Mouse (Mus musculus) large intestine, adult 2 months (tissue): ENCODE results near the gene Sf3a2. TPM values are rescaled to one million over a fixed set of nuclear protein-coding genes. Genes with fewer than 3 reads are reported as not detected.

Experiments
- DNase-seq: peaks from one replicate; pipeline ENCODE4 v3.0.0-alpha.2; 2012; ENCODE audit warnings: low read depth, low spot score
- WGBS: fragments of 180-500 bp; shearing (Covaris S2); methylation state at CpG from one replicate; pipeline ENCODE4 v1.1.7; 2018; 5-methylcytosine and 5-hydroxymethylcytosine counted together
- polyA plus RNA-seq: library from polyadenylated mRNA; depleted of rRNA; stranded (reverse); fragments of >200 nt; gene quantifications from 2 replicates; pipeline ENCODE4 v1.2.3, GENCODE M21; 2012; rRNA removed

The Sf3a2 gene
- polyA plus RNA-seq, 1 experiment: 26.8 TPM

- DNase-seq: no peak
- WGBS: 43% methylated on average over 2 of the region's 2 CpGs
Observed at GRCm38 (mm10) chr10:80838346-80838912, 40.4 kb downstream of the Sf3a2 start.

- DNase-seq: no peak
- 52% methylated on average over 6 of the region's 6 CpGs for WGBS
Observed at GRCm38 (mm10) chr10:80839848-80840247, 41.9 kb downstream of the Sf3a2 start.

- DNase-seq: no peak
- WGBS: 82% methylated on average over 2 of the region's 2 CpGs
Observed at GRCm38 (mm10) chr10:80841685-80842084, 43.7 kb downstream of the Sf3a2 start.

- 78% methylated on average over 15 of the region's 15 CpGs for WGBS
- no peak for DNase-seq
Observed at GRCm38 (mm10) chr10:80842334-80842733, 44.3 kb downstream of the Sf3a2 start.

GRCm38 (mm10) chr10:80843087-80843930 lies 45.3 kb downstream of the Sf3a2 start:
- 11% methylated on average over 32 of the region's 32 CpGs for WGBS
- DNase-seq: no peak

- 4% methylated on average over 46 of the region's 51 CpGs for WGBS
- DNase-seq: no peak
Observed at GRCm38 (mm10) chr10:80843931-80844547, 46.0 kb downstream of the Sf3a2 start, which contains the start of gene Lingo3. TSS of gene Lingo3 (minus strand) at chr10:80844039.

- 75% methylated on average over 8 of the region's 8 CpGs for WGBS
- DNase-seq: no peak
Observed at GRCm38 (mm10) chr10:80845055-80845693, 47.2 kb downstream of the Sf3a2 start.

GRCm38 (mm10) chr10:80845732-80846131 lies 47.7 kb downstream of the Sf3a2 start:
- no peak for DNase-seq
- 58% methylated on average over 12 of the region's 12 CpGs for WGBS

GRCm38 (mm10) chr10:80848571-80848970 lies 50.6 kb downstream of the Sf3a2 start:
- no peak for DNase-seq
- WGBS: 5% methylated on average over 10 of the region's 10 CpGs

Other genes with a start within 250 kb of the Sf3a2 start
- 35.4 and 42.4 TPM in 2 replicates for gene Rexo1, start 236.6 kb upstream of the Sf3a2 start, polyA plus RNA-seq
- 12.6 and 12.8 TPM in 2 replicates for gene Klf16, start 220.9 kb upstream of the Sf3a2 start, polyA plus RNA-seq
- 214 and 233 TPM in 2 replicates for gene Abhd17a, start 207.9 kb upstream of the Sf3a2 start, polyA plus RNA-seq
- 129 and 145 TPM in 2 replicates for gene Scamp4, start 195.3 kb upstream of the Sf3a2 start, polyA plus RNA-seq
- 11.8 and 14.6 TPM in 2 replicates for gene Adat3, start 195.3 kb upstream of the Sf3a2 start, polyA plus RNA-seq
- gene Gm49322, start 192.2 kb upstream of the Sf3a2 start, polyA plus RNA-seq: 3.5 and 3.7 TPM in 2 replicates
- gene Csnk1g2, start 175.4 kb upstream of the Sf3a2 start, polyA plus RNA-seq: 184 and 212 TPM in 2 replicates
- 49.0 and 56.2 TPM in 2 replicates for gene Btbd2, start 141.1 kb upstream of the Sf3a2 start, polyA plus RNA-seq
- 112 and 121 TPM in 2 replicates for gene Mknk2, start 120.1 kb upstream of the Sf3a2 start, polyA plus RNA-seq
- gene Mob3a, start 96.2 kb upstream of the Sf3a2 start, polyA plus RNA-seq: 39.2 and 40.8 TPM in 2 replicates
- gene Izumo4, start 96.0 kb upstream of the Sf3a2 start, polyA plus RNA-seq: 22.8 and 30.0 TPM in 2 replicates
- 75.1 and 109 TPM in 2 replicates for gene Ap3d1, start 55.9 kb upstream of the Sf3a2 start, polyA plus RNA-seq
- 20.0 and 29.6 TPM in 2 replicates for gene Dot1l, start 43.0 kb upstream of the Sf3a2 start, polyA plus RNA-seq
- 50.7 and 54.0 TPM in 2 replicates for gene Plekhj1, start 428 bp downstream of the Sf3a2 start, polyA plus RNA-seq
- gene Amh, start 7.0 kb downstream of the Sf3a2 start, polyA plus RNA-seq: 0.63 and 0.96 TPM in 2 replicates
- not detected in 2 replicates for gene Jsrp1, start 15.3 kb downstream of the Sf3a2 start, polyA plus RNA-seq
- gene Oaz1, start 28.5 kb downstream of the Sf3a2 start, polyA plus RNA-seq: 980 and 1,000 TPM in 2 replicates
- gene Lingo3, start 45.8 kb downstream of the Sf3a2 start, polyA plus RNA-seq: 0.04 and 0.05 TPM in 2 replicates
- 114 and 134 TPM in 2 replicates for gene Lsm7, start 57.0 kb downstream of the Sf3a2 start, polyA plus RNA-seq
- gene Sppl2b, start 57.1 kb downstream of the Sf3a2 start, polyA plus RNA-seq: 48.4 and 72.7 TPM in 2 replicates
- gene Tmprss9, start 73.7 kb downstream of the Sf3a2 start, polyA plus RNA-seq: 0.21 and 0.32 TPM in 2 replicates
- 199 and 214 TPM in 2 replicates for gene Timm13, start 102.8 kb downstream of the Sf3a2 start, polyA plus RNA-seq
- 26.1 and 34.1 TPM in 2 replicates for gene Lmnb2, start 120.0 kb downstream of the Sf3a2 start, polyA plus RNA-seq
- 18.3 and 23.8 TPM in 2 replicates for gene Gadd45b, start 131.9 kb downstream of the Sf3a2 start, polyA plus RNA-seq
- gene Gng7, start 216.7 kb downstream of the Sf3a2 start, polyA plus RNA-seq: 0.83 and 1.1 TPM in 2 replicates
- 0.22 and 0.36 TPM in 2 replicates for gene Diras1, start 227.5 kb downstream of the Sf3a2 start, polyA plus RNA-seq
- gene Slc39a3, start 239.2 kb downstream of the Sf3a2 start, polyA plus RNA-seq: 26.3 and 26.5 TPM in 2 replicates